Mouse (Mus musculus) kidney, adult 2 months (tissue): Measurements from ENCODE around the gene Kif28.
"Not testable (repeated sequence)": the region's sequence is repeated elsewhere in the genome, so short reads cannot be mapped to it uniquely, and the experiment has no call there.

Source experiments
- CTCF ChIP-seq: fragments of 200-500 bp; conservative IDR thresholded peaks from 2 replicates; pipeline ENCODE4 v1.5.1; 2011; ENCODE audit warnings: low read depth, mild to moderate bottlenecking, control low read depth, low read length, moderate library complexity, mixed read lengths; ENCODE audit not compliant: insufficient read depth, insufficient read length
- POLR2A ChIP-seq: fragments of 200-500 bp; IDR thresholded peaks from one replicate; pipeline ENCODE4 v1.6.1; 2011; ENCODE audit warnings: low read depth, low read length, control low read depth

GRCm38 (mm10) chr1:179715289-179715688, 29.8 kb downstream of the Kif28 start:
- TF ChIP-seq CTCF, POLR2A: not testable (repeated sequence)
